Mouse (Mus musculus) bone marrow macrophage, adult 2 months (primary cell): ENCODE data around the gene Gm20388.

Source experiments
- CTCF ChIP-seq: IDR thresholded peaks from 2 replicates; pipeline ENCODE4 v1.5.1; 2012; ENCODE audit warnings: low read depth, mild to moderate bottlenecking, low read length, moderate library complexity
- POLR2A ChIP-seq: IDR thresholded peaks from 2 replicates; pipeline ENCODE4 v1.6.1; 2012; ENCODE audit warnings: mild to moderate bottlenecking, low read depth, low read length, borderline replicate concordance

- TF ChIP-seq CTCF (no peak), POLR2A (no peak)
Measured at GRCm38 (mm10) chr8:120190810-120191413, 280.3 kb downstream of the Gm20388 start.
